Mouse (Mus musculus): ENCODE measurements at regions not wholly inside any gene's neighbourhood (a gene's known extent, or its start where the extent isn't known, plus 50 kb on each side); places are given as distances from the start of the nearest gene placed in this dataset.

- in situ Hi-C loops (cut with MboI, MseI) = loop anchor here in 1 of 2 experiments (5.0 kb wide), 1 partner anchor 43 kb away; no protein-coding TSS in a partner anchor
These were observed 51.0 kb upstream of the Ssbp3 start for GRCm38 (mm10) chr4:106859476-106859875.

- in situ Hi-C loops (cut with MboI, MseI) = loop anchor here in 1 of 2 experiments (5.0 kb wide), 1 partner anchor 44 kb away; no protein-coding TSS in a partner anchor
These were observed 52.0 kb upstream of the Ssbp3 start for GRCm38 (mm10) chr4:106858357-106859088.

- in situ Hi-C loops (cut with MboI, MseI) = loop anchor here in 1 of 2 experiments (5.0 kb wide), 1 partner anchor 47 kb away; no protein-coding TSS in a partner anchor
These were observed 51.0 kb upstream of the Acot11 start for GRCm38 (mm10) chr4:106855771-106856170.

GRCm38 (mm10) chr4:106854361-106855309 is 49.8 kb upstream of the Acot11 start:
- in situ Hi-C loops (cut with MboI, MseI) = loop anchor here in 1 of 2 experiments (5.0 kb wide), 1 partner anchor 48 kb away; no protein-coding TSS in a partner anchor
